Mouse (Mus musculus) hindbrain, embryonic 10.5 days (tissue): ENCODE data around the gene Pitpnb. TPM values are rescaled to one million over a fixed set of nuclear protein-coding genes. Genes with fewer than 3 reads are reported as not detected.

ENCODE experiments used
- DNase-seq: peaks from one replicate; pipeline ENCODE4 v3.0.0-alpha.2; 2017; ENCODE audit warnings: low spot score
- H3K27ac ChIP-seq: fragments of 300-500 bp; sonication (generic); 2 replicates; pipeline ENCODE4 v1.5.1; 2016; ENCODE audit warnings: mild to moderate bottlenecking, moderate library complexity
- H3K27me3 ChIP-seq: fragments of 300-500 bp; sonication (generic); 2 replicates; pipeline ENCODE4 v1.6.1; 2016; ENCODE audit warnings: mild to moderate bottlenecking; ENCODE audit not compliant: poor library complexity, insufficient read depth, severe bottlenecking
- H3K36me3 ChIP-seq: fragments of 300-500 bp; sonication (generic); 2 replicates; pipeline ENCODE4 v1.6.1; 2016; ENCODE audit warnings: mild to moderate bottlenecking, moderate library complexity
- H3K4me1 ChIP-seq: fragments of 300-500 bp; sonication (generic); replicated peaks from 2 replicates; pipeline ENCODE4 v1.6.1; 2016; ENCODE audit warnings: mild to moderate bottlenecking
- H3K4me3 ChIP-seq: fragments of 300-500 bp; sonication (generic); 2 replicates; pipeline ENCODE4 v1.5.1; 2016; ENCODE audit warnings: mild to moderate bottlenecking, moderate library complexity
- H3K9me3 ChIP-seq: fragments of 300-500 bp; sonication (generic); 2 replicates; pipeline ENCODE4 v1.6.1; 2016; ENCODE audit warnings: mild to moderate bottlenecking, moderate library complexity
- WGBS: fragments of 180-500 bp; shearing (Covaris S2); methylation state at CpG from one replicate; pipeline ENCODE4 v1.1.7; 2016; 5-methylcytosine and 5-hydroxymethylcytosine counted together
- polyA plus RNA-seq: library from polyadenylated mRNA; unstranded; fragments of >200 nt; fragmentation: Nextera tagmentation; extraction: Ambion mirVana; gene quantifications from 2 replicates; pipeline ENCODE4 v1.2.1, GENCODE M21; 2016

Pitpnb gene
- polyA plus RNA-seq, 1 experiment from 2014 or later = 110 TPM

GRCm38 (mm10) chr5:111313833-111314232 is 16.7 kb upstream of the Pitpnb start:
- no peak for DNase-seq
- Histone ChIP-seq H3K9me3 (peaks cover 7% of the 10 kb centered on the region; the same call in 1 of the 2 replicates), H3K36me3 (no peaks in the 10 kb centered on the region), H3K4me3 (no peak overlapping the region), H3K27ac (no peak overlapping the region), H3K4me1 (no peaks in the 10 kb centered on the region), H3K27me3 (no peaks in the 10 kb centered on the region)
- 90% methylated on average over 9 of the region's 9 CpGs for WGBS

- WGBS = 93% methylated on average over 6 of the region's 6 CpGs
- no peak for DNase-seq
These were observed 15.5 kb upstream of the Pitpnb start for GRCm38 (mm10) chr5:111315061-111315460.

GRCm38 (mm10) chr5:111317526-111317925 is 13.0 kb upstream of the Pitpnb start:
- no peak overlapping the region for H3K4me3 ChIP-seq
- H3K4me1 ChIP-seq = no peaks in the 10 kb centered on the region
- 86% methylated on average over 3 of the region's 3 CpGs for WGBS
- H3K36me3 ChIP-seq = no peaks in the 10 kb centered on the region
- H3K9me3 ChIP-seq = peaks cover 7% of the 10 kb centered on the region; the same call in 1 of the 2 replicates
- no peak for DNase-seq
- H3K27ac ChIP-seq = no peak overlapping the region
- no peaks in the 10 kb centered on the region for H3K27me3 ChIP-seq

More at GRCm38 (mm10) chr5:111315061-111315460, 15.5 kb upstream of the Pitpnb start:
- Histone ChIP-seq H3K27me3 (no peaks in the 10 kb centered on the region), H3K4me1 (no peaks in the 10 kb centered on the region), H3K9me3 (peaks cover 7% of the 10 kb centered on the region; the same call in 1 of the 2 replicates), H3K36me3 (no peaks in the 10 kb centered on the region), H3K4me3 (no peak overlapping the region), H3K27ac (no peak overlapping the region)

GRCm38 (mm10) chr5:111318946-111319345 is 11.6 kb upstream of the Pitpnb start:
- 62% methylated on average over 1 of the region's 1 CpGs for WGBS

DNA sequence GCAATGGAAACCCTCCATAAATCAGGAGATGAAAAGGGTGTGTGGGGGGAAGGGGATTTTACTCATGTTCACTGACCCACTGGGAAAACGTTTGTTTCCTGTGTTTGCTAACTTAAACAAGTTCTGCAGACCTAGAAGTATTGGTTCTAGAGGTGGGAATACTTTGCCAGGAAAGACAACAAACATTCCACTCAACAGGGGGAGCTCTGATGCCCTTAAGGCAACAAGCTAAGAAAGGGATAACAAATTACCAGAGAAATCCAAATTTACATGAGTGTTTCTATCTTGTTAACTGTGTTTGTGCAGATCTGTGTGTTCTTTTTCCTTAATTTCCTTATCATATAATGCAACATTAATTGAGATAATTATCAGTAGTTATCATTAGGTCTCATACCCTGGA is 4.8 kb upstream of the Pitpnb start:
- Histone ChIP-seq H3K4me1 (peaks cover 13% of the 10 kb centered on the region), H3K36me3 (no peaks in the 10 kb centered on the region), H3K4me3 (no peak overlapping the region), H3K27ac (no peak overlapping the region), H3K9me3 (peaks cover 3% of the 10 kb centered on the region; the same call in 1 of the 2 replicates), H3K27me3 (no peaks in the 10 kb centered on the region)
- 35% methylated on average over 1 of the region's 1 CpGs for WGBS
- no peak for DNase-seq

More at GRCm38 (mm10) chr5:111318946-111319345, 11.6 kb upstream of the Pitpnb start:
- Histone ChIP-seq H3K27ac (no peak overlapping the region), H3K4me1 (no peaks in the 10 kb centered on the region), H3K4me3 (no peak overlapping the region), H3K9me3 (peaks cover 2% of the 10 kb centered on the region; the same call in 1 of the 2 replicates), H3K36me3 (no peaks in the 10 kb centered on the region), H3K27me3 (no peaks in the 10 kb centered on the region)
- no peak for DNase-seq

GRCm38 (mm10) chr5:111327420-111327819 is 3.1 kb upstream of the Pitpnb start:
- 89% methylated on average over 7 of the region's 7 CpGs for WGBS
- DNase-seq = no peak
- no peak overlapping the region for H3K27ac ChIP-seq
- H3K36me3 ChIP-seq = peaks cover under 1% of the 10 kb centered on the region; the same call in 1 of the 2 replicates
- peaks cover 29% of the 10 kb centered on the region for H3K4me1 ChIP-seq
- peaks cover 3% of the 10 kb centered on the region; the same call in 1 of the 2 replicates for H3K9me3 ChIP-seq
- H3K4me3 ChIP-seq = no peak overlapping the region
- no peaks in the 10 kb centered on the region for H3K27me3 ChIP-seq

- H3K36me3 ChIP-seq = peaks cover 26% of the 10 kb centered on the region
- H3K27ac ChIP-seq = peak overlapping the region; percentile 96
- peak overlapping the region; percentile 96 for H3K4me3 ChIP-seq
- WGBS = 25% methylated on average over 10 of the region's 10 CpGs
- H3K4me1 ChIP-seq = peaks cover 33% of the 10 kb centered on the region
- no peaks in the 10 kb centered on the region for H3K27me3 ChIP-seq
- no peak for DNase-seq
- peaks cover 3% of the 10 kb centered on the region; the same call in 1 of the 2 replicates for H3K9me3 ChIP-seq
These were observed 664 bp upstream of the Pitpnb start for GRCm38 (mm10) chr5:111329782-111330416.

GRCm38 (mm10) chr5:111331099-111331435 is 504 bp downstream of the Pitpnb start:
- WGBS = 2% methylated on average over 14 of the region's 14 CpGs
- Histone ChIP-seq H3K27ac (peak overlapping the region; percentile 96), H3K9me3 (no peaks in the 10 kb centered on the region), H3K36me3 (peaks cover 37% of the 10 kb centered on the region), H3K4me1 (peaks cover 33% of the 10 kb centered on the region), H3K27me3 (no peaks in the 10 kb centered on the region), H3K4me3 (peak overlapping the region; percentile 96)
- no peak for DNase-seq

DNA sequence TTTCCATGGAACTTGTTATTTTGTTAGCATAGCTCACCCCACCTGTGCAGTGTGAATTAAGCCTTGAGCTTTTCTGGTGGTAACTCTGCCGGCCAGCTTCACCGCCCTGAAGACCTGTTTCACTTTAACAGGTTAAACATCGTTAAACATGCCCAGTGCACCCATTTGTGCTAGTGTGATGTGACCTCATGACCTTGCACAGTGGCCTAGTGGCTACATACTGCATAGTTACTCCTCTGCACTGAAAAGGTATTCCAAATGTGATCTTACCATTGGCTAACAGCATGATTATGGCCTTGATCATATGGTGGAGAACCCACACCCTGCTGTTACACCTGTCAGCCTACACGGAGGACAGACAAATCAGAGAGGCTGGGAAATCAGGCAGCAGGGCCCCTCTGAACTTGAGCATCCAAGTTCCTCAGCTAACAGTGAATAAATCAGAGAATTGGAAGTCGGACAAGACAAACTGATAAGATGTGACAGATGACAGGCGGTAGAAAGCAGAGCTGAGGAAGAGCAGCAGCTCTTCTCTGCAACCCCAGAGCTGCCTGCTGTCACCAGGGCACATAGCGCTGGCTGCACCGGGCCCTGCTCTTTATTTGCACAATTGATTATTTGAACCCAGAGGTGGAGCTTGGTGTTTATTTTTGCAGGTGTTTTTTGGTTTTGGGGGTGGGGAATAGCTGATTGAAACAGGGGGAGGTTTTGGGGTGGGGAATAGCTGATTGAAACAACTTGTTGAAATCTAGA is 5.6 kb downstream of the Pitpnb start:
- H3K36me3 ChIP-seq = peaks cover 84% of the 10 kb centered on the region
- DNase-seq = no peak
- 94% methylated on average over 8 of the region's 8 CpGs for WGBS

GRCm38 (mm10) chr5:111341609-111342008 is 11.0 kb downstream of the Pitpnb start:
- Histone ChIP-seq H3K4me1 (no peaks in the 10 kb centered on the region; the same call in 1 of the 2 replicates), H3K36me3 (peaks cover 93% of the 10 kb centered on the region), H3K9me3 (no peaks in the 10 kb centered on the region), H3K27me3 (no peaks in the 10 kb centered on the region), H3K4me3 (no peak overlapping the region), H3K27ac (no peak overlapping the region)
- 56% methylated on average over 5 of the region's 5 CpGs for WGBS
- no peak for DNase-seq

More for the DNA sequence above, 5.6 kb downstream of the Pitpnb start:
- no peak overlapping the region for H3K27ac ChIP-seq
- H3K9me3 ChIP-seq = no peaks in the 10 kb centered on the region
- no peaks in the 10 kb centered on the region for H3K27me3 ChIP-seq
- peaks cover 17% of the 10 kb centered on the region for H3K4me1 ChIP-seq
- H3K4me3 ChIP-seq = no peak overlapping the region

DNA sequence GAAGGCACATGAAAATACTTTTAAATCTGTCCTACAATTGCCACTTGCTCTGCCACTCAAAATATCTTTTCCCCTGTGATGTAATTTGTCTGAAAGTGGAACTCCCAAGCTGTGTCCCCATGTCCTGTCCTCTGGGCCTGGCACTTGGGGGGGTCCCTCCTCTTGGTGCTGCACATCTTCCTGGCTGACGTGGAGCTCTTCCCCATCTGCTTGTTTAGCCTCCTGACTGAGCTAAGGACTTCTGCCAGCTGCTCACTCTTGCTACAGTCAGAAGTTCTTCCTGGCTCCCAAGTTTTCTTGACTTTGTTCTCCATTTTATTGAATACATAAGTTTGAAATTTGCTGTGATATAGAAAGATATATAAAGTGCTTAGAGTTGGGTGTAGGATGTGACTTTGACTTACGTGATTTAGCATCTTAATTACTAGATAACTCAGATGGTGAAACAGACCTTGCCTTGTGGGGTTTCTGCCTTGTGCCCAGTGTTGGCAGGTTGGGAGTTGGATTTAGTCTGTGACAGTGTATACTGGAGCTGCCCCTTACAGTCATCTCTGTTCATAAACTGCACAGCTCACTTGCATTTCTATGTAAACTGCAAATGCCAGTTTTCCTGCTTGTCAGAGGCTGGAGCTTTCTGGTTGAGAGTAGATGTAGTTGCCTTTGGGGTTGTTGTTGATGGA is 14.3 kb downstream of the Pitpnb start:
- peaks cover 95% of the 10 kb centered on the region for H3K36me3 ChIP-seq
- 92% methylated on average over 2 of the region's 2 CpGs for WGBS
- no peak for DNase-seq

DNA sequence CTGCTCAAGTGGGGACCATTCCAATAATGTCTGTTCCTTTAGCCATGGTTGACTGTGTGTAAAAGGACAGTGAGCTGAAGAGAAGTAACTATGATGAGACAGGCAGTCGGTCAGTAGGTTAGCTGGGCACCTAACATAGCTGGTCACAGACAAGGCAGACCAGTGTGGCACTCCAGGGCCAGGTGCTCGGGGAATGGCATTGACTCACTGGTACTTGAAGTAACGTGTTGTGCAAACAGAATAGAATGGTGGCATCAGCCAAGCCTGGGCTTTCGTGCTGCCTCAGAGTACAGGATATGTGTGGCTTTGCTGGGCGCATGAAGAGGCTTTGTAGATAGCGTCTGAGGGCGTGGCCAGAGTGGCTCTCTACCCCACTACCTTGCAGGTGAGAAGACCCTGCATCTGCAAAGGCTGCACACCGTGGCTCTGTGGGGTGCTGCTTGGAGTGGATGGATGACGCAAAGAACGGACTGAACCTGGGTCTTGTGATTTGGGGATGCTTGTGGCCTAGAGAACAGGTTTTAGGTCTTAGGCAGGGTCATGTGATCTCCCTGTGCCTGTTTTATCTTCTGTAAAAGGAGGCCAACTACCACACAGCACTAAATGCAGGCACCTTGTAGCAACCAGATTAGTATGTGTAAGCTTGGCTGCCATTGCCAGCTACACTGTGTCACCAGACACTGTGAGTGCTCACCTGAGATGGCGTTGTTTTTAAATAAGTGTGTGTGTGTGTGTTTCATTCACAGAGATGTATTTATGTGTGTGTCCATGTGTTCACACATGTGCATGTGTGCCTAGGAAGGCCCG is 26.5 kb downstream of the Pitpnb start:
- 95% methylated on average over 12 of the region's 12 CpGs for WGBS
- Histone ChIP-seq H3K4me3 (no peak overlapping the region), H3K4me1 (no peaks in the 10 kb centered on the region), H3K27ac (no peak overlapping the region), H3K27me3 (no peaks in the 10 kb centered on the region), H3K36me3 (peaks cover 67% of the 10 kb centered on the region), H3K9me3 (no peaks in the 10 kb centered on the region)
- no peak for DNase-seq

More for the DNA sequence above, 14.3 kb downstream of the Pitpnb start:
- no peak overlapping the region for H3K4me3 ChIP-seq
- no peaks in the 10 kb centered on the region for H3K27me3 ChIP-seq
- no peaks in the 10 kb centered on the region for H3K9me3 ChIP-seq
- no peak overlapping the region for H3K27ac ChIP-seq
- H3K4me1 ChIP-seq = no peaks in the 10 kb centered on the region; the same call in 1 of the 2 replicates
